Mouse (Mus musculus): Measurements from ENCODE around the gene Aff1. TPM values are rescaled to one million over a fixed set of nuclear protein-coding genes. Genes with fewer than 3 reads are reported as not detected.
A peak's percentile ranks its signal among the peaks of the same experiment; 100 is the strongest.

Gene Aff1
- polyA plus RNA-seq, 2 experiments from 2014 or later: 9.4 to 18.2 TPM

GRCm38 (mm10) chr5:103726281-103726938 lies 34.2 kb downstream of the Aff1 start:
- ATAC-seq: peak; percentile 54

GRCm38 (mm10) chr5:103727777-103728395 lies 35.7 kb downstream of the Aff1 start:
- no peak for ATAC-seq

- no peak for ATAC-seq
Observed at GRCm38 (mm10) chr5:103729225-103729624, 37.1 kb downstream of the Aff1 start.

- ATAC-seq: no peak
Observed at GRCm38 (mm10) chr5:103730142-103730541, 38.0 kb downstream of the Aff1 start.

GRCm38 (mm10) chr5:103730727-103731126 lies 38.6 kb downstream of the Aff1 start:
- ATAC-seq: no peak

- ATAC-seq: no peak
Observed at GRCm38 (mm10) chr5:103732581-103732980, 40.4 kb downstream of the Aff1 start.

- no peak for ATAC-seq
Observed at GRCm38 (mm10) chr5:103735411-103736112, 43.4 kb downstream of the Aff1 start.

GRCm38 (mm10) chr5:103736553-103737207 lies 44.5 kb downstream of the Aff1 start:
- no peak for ATAC-seq

- ATAC-seq: no peak
Observed at GRCm38 (mm10) chr5:103737208-103738066, 45.3 kb downstream of the Aff1 start.

GRCm38 (mm10) chr5:103738509-103738908 lies 46.3 kb downstream of the Aff1 start:
- no peak for ATAC-seq

- ATAC-seq: no peak
Observed at GRCm38 (mm10) chr5:103739163-103739562, 47.0 kb downstream of the Aff1 start.

- no peak for ATAC-seq
Observed at GRCm38 (mm10) chr5:103740093-103740902, 48.1 kb downstream of the Aff1 start.

GRCm38 (mm10) chr5:103740903-103741246 lies 48.7 kb downstream of the Aff1 start:
- ATAC-seq: no peak

- ATAC-seq: peak; percentile 64
Observed at GRCm38 (mm10) chr5:103741443-103741842, 49.3 kb downstream of the Aff1 start.

GRCm38 (mm10) chr5:103741992-103742391 lies 49.8 kb downstream of the Aff1 start:
- ATAC-seq: no peak

- no peak for ATAC-seq
Observed at GRCm38 (mm10) chr5:103744531-103744930, 52.4 kb downstream of the Aff1 start.

- ATAC-seq: no peak
Observed at GRCm38 (mm10) chr5:103745635-103746034, 53.5 kb downstream of the Aff1 start.

GRCm38 (mm10) chr5:103746561-103747085 lies 54.4 kb downstream of the Aff1 start:
- peak; percentile 57 for ATAC-seq

GRCm38 (mm10) chr5:103747098-103747497 lies 54.9 kb downstream of the Aff1 start:
- ATAC-seq: no peak

- ATAC-seq: no peak
Observed at GRCm38 (mm10) chr5:103748343-103748742, 56.2 kb downstream of the Aff1 start.
